Mouse (Mus musculus): ENCODE measurements at regions not wholly inside any gene's neighbourhood (a gene's known extent, or its start where the extent isn't known, plus 50 kb on each side); places are given as distances from the start of the nearest gene placed in this dataset.

- no peak overlapping the region for H3K4me3 ChIP-seq
- no peak overlapping the region for H3K27ac ChIP-seq (replicated peaks)
- no peak for ATAC-seq (ENCODE audit: low FRiP score, low read depth)
These were observed 689.9 kb upstream of the Car8 start for GRCm38 (mm10) chr4:8928551-8929305.

GRCm38 (mm10) chr4:8927276-8927906, 688.5 kb upstream of the Car8 start:
- H3K4me1 ChIP-seq: peaks cover 21% of the 10 kb centered on the region
- 38% methylated on average over 8 of the region's 8 CpGs for WGBS
- ATAC-seq (ENCODE audit: low FRiP score, low read depth): no peak
- no peaks in the 10 kb centered on the region for H3K36me3 ChIP-seq
- no peak overlapping the region for H3K27ac ChIP-seq (replicated peaks)
- H3K9ac ChIP-seq (replicated peaks): no peak overlapping the region
- no peak overlapping the region for H3K4me3 ChIP-seq
- no peaks in the 10 kb centered on the region for H3K9me3 ChIP-seq
- H3K27me3 ChIP-seq: 0 out of 2 replicates have a peak, but pooled peaks cover 2% of the 10 kb centered on the region
- H3K4me2 ChIP-seq (replicated peaks): no peak overlapping the region

More at GRCm38 (mm10) chr4:8928551-8929305, 689.9 kb upstream of the Car8 start:
- no peak overlapping the region for H3K4me2 ChIP-seq (replicated peaks)
- H3K9ac ChIP-seq (replicated peaks): no peak overlapping the region
- peaks cover 8% of the 10 kb centered on the region for H3K4me1 ChIP-seq
- 70% methylated on average over 17 of the region's 17 CpGs for WGBS
- no peaks in the 10 kb centered on the region for H3K36me3 ChIP-seq
- 0 out of 2 replicates have a peak, but pooled peaks cover 2% of the 10 kb centered on the region for H3K27me3 ChIP-seq
- no peaks in the 10 kb centered on the region for H3K9me3 ChIP-seq

GRCm38 (mm10) chr4:8926642-8927275, 687.9 kb upstream of the Car8 start:
- Histone ChIP-seq H3K4me1 (peaks cover 27% of the 10 kb centered on the region), H3K9me3 (no peaks in the 10 kb centered on the region), H3K27ac (replicated peaks) (no peak overlapping the region), H3K4me3 (no peak overlapping the region), H3K9ac (replicated peaks) (no peak overlapping the region), H3K4me2 (replicated peaks) (no peak overlapping the region), H3K27me3 (0 out of 2 replicates have a peak, but pooled peaks cover 2% of the 10 kb centered on the region), H3K36me3 (no peaks in the 10 kb centered on the region)
- no peak for ATAC-seq (ENCODE audit: low FRiP score, low read depth)
- 42% methylated on average over 9 of the region's 9 CpGs for WGBS

- Histone ChIP-seq H3K27me3 (no peaks in the 10 kb centered on the region), H3K9me3 (no peaks in the 10 kb centered on the region), H3K4me3 (no peak overlapping the region), H3K36me3 (no peaks in the 10 kb centered on the region), H3K9ac (replicated peaks) (no peak overlapping the region), H3K4me1 (peaks cover 45% of the 10 kb centered on the region), H3K27ac (replicated peaks) (0 out of 2 replicates have a peak overlapping the region, but pooled peaks have one; percentile 20), H3K4me2 (replicated peaks) (no peak overlapping the region)
- WGBS: 28% methylated on average over 8 of the region's 8 CpGs
- peak; percentile 35; the same call in 1 of the 2 replicates for ATAC-seq (ENCODE audit: low FRiP score, low read depth)
These were observed 684.0 kb upstream of the Car8 start for GRCm38 (mm10) chr4:8922695-8923363.

DNA sequence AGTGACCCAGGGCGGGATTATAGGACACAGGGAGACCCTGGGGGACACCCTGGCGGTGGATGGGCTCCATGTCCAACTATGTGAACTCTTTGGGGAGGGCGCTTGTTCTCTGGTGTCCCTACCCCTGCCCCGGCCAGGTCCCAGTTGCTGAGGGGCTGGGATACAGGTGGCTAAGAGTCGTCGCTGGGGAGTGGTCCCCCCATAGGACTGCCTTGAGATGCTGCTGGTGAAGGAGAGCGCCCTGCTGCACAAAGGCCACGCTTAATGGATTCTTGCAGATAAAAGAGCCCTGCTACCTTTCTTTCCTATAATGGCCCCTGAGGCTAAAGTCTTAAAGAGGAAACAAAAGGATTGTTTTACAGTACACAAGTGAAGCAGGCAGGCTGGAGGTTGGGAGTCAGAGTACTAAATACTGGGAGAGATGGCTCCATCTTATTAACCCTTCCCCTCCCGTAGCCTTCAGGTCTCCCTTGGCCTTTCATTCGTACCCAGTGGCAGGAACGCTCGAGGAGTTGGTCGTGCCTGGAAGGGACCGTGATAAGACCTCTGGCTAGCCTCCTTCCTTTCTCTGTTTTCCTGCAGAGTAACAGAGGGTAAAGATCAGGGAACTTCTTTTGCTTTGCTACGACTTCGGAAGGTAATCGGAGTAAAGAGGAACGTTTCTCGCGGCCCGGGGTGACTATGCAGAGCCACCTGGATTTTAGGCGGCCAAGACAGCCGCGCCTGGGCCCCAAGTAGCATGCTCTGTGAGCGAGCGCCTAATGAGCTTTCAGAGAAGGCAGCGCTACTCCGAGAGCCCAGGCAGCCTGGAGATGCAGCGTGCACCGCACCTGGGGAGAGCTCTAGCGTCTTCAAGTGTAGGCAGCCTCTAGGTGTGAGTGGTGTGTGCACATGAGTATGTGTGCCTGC, 682.9 kb upstream of the Car8 start:
- WGBS: 5% methylated on average over 31 of the region's 31 CpGs
- Histone ChIP-seq H3K4me3 (peak overlapping the region; percentile 12), H3K4me2 (replicated peaks) (peak overlapping the region; percentile 48), H3K27ac (replicated peaks) (peak overlapping the region; percentile 50), H3K36me3 (no peaks in the 10 kb centered on the region), H3K27me3 (no peaks in the 10 kb centered on the region), H3K9ac (replicated peaks) (no peak overlapping the region), H3K4me1 (peaks cover 38% of the 10 kb centered on the region), H3K9me3 (no peaks in the 10 kb centered on the region)
- peak; percentile 38 for ATAC-seq (ENCODE audit: low FRiP score, low read depth)

- H3K4me3 ChIP-seq: no peak overlapping the region
- H3K36me3 ChIP-seq: no peaks in the 10 kb centered on the region
- H3K9ac ChIP-seq (replicated peaks): no peak overlapping the region
- no peak for ATAC-seq (ENCODE audit: low FRiP score, low read depth)
- peaks cover 45% of the 10 kb centered on the region for H3K4me1 ChIP-seq
- no peak overlapping the region for H3K4me2 ChIP-seq (replicated peaks)
- H3K27ac ChIP-seq (replicated peaks): peak overlapping the region; percentile 67
- H3K27me3 ChIP-seq: no peaks in the 10 kb centered on the region
- 8% methylated on average over 2 of the region's 2 CpGs for WGBS
- H3K9me3 ChIP-seq: no peaks in the 10 kb centered on the region
These were observed 681.5 kb upstream of the Car8 start for GRCm38 (mm10) chr4:8920306-8920705.

GRCm38 (mm10) chr4:8919366-8919984, 680.6 kb upstream of the Car8 start:
- Histone ChIP-seq H3K36me3 (no peaks in the 10 kb centered on the region), H3K4me1 (peaks cover 49% of the 10 kb centered on the region), H3K9ac (replicated peaks) (no peak overlapping the region), H3K27ac (replicated peaks) (peak overlapping the region; percentile 67; the same call in 1 of the 2 replicates), H3K4me3 (no peak overlapping the region), H3K27me3 (no peaks in the 10 kb centered on the region), H3K9me3 (no peaks in the 10 kb centered on the region), H3K4me2 (replicated peaks) (no peak overlapping the region)
- 76% methylated on average over 9 of the region's 9 CpGs for WGBS
- no peak for ATAC-seq (ENCODE audit: low FRiP score, low read depth)

All from midbrain, embryonic 12.5 days (tissue).